Mouse (Mus musculus) neural tube, embryonic 11.5 days (tissue): ENCODE measurements at regions not wholly inside any gene's neighbourhood (a gene's known extent, or its start where the extent isn't known, plus 50 kb on each side); places are given as distances from the start of the nearest gene placed in this dataset.
A peak's percentile ranks its signal among the peaks of the same experiment; 100 is the strongest.

ENCODE experiments used
- ATAC-seq: fragments of 200-750 bp; cut with Nextera tagmentation; 2 replicates; pipeline ENCODE4 v1.8.0; 2017; ENCODE audit warnings: moderate number of reproducible peaks, mild to moderate bottlenecking, moderate TSS enrichment, moderate library complexity; ENCODE audit not compliant: insufficient read depth, low FRiP score, low TSS enrichment
- DNase-seq: peaks from one replicate; pipeline ENCODE4 v3.0.0-alpha.2; 2015; ENCODE audit warnings: low spot score
- H3K27ac ChIP-seq: fragments of 300-500 bp; sonication (generic); 2 replicates; pipeline ENCODE4 v1.5.1; 2014; ENCODE audit warnings: low read depth, mild to moderate bottlenecking, low read length
- H3K27me3 ChIP-seq: fragments of 300-500 bp; sonication (generic); 2 replicates; pipeline ENCODE4 v1.6.1; 2014; ENCODE audit warnings: mild to moderate bottlenecking, low read length, mixed read lengths; ENCODE audit not compliant: control insufficient read depth, insufficient read depth
- H3K36me3 ChIP-seq: fragments of 300-500 bp; sonication (generic); 2 replicates; pipeline ENCODE4 v1.6.1; 2014; ENCODE audit warnings: mild to moderate bottlenecking, low read length, moderate library complexity, mixed read lengths; ENCODE audit not compliant: control insufficient read depth, insufficient read depth
- H3K4me1 ChIP-seq: fragments of 300-500 bp; sonication (generic); 2 replicates; pipeline ENCODE4 v1.6.1; 2014; ENCODE audit warnings: low read length, mixed read lengths; ENCODE audit not compliant: control insufficient read depth, insufficient read depth
- H3K4me2 ChIP-seq: fragments of 300-500 bp; sonication (generic); 2 replicates; pipeline ENCODE4 v1.6.1; 2014; ENCODE audit warnings: low read depth, mild to moderate bottlenecking, moderate library complexity
- H3K4me3 ChIP-seq: fragments of 300-500 bp; sonication (generic); 2 replicates; pipeline ENCODE4 v1.5.1; 2014; ENCODE audit warnings: low read depth, low read length
- H3K9ac ChIP-seq: fragments of 300-500 bp; sonication (generic); 2 replicates; pipeline ENCODE4 v1.6.1; 2014; ENCODE audit warnings: mild to moderate bottlenecking, low read length
- H3K9me3 ChIP-seq: fragments of 300-500 bp; sonication (generic); 2 replicates; pipeline ENCODE4 v1.6.1; 2016; ENCODE audit warnings: low read length; ENCODE audit not compliant: control insufficient read depth
- WGBS: fragments of 180-500 bp; shearing (Covaris S2); extraction: QIAGEN DNeasy Blood & Tissue Kit; methylation state at CpG from one replicate; pipeline ENCODE4 v1.1.7; 2014; 5-methylcytosine and 5-hydroxymethylcytosine counted together

- ATAC-seq (no peak), DNase-seq (no peak)
- H3K4me2 ChIP-seq, result no peak overlapping the region
- WGBS, result 100% methylated on average over 2 of the region's 2 CpGs
- H3K9me3 ChIP-seq, result no peaks in the 10 kb centered on the region
- H3K36me3 ChIP-seq, result no peaks in the 10 kb centered on the region
- no peak overlapping the region for H3K4me3 ChIP-seq
- H3K4me1 ChIP-seq, result no peaks in the 10 kb centered on the region
- no peak overlapping the region for H3K27ac ChIP-seq
- no peak overlapping the region for H3K9ac ChIP-seq
- no peaks in the 10 kb centered on the region for H3K27me3 ChIP-seq
Measured at GRCm38 (mm10) chr7:117777921-117778320, 338.1 kb downstream of the Rps15a start.

GRCm38 (mm10) chr7:117771836-117772235 lies 344.2 kb downstream of the Rps15a start:
- Histone ChIP-seq H3K9me3 (no peaks in the 10 kb centered on the region), H3K27ac (no peak overlapping the region), H3K4me3 (no peak overlapping the region), H3K4me1 (no peaks in the 10 kb centered on the region), H3K9ac (no peak overlapping the region), H3K4me2 (no peak overlapping the region), H3K27me3 (no peaks in the 10 kb centered on the region), H3K36me3 (no peaks in the 10 kb centered on the region)
- no peak; the same call in 1 of the 2 replicates for ATAC-seq
- 34% methylated on average over 6 of the region's 6 CpGs for WGBS
- DNase-seq, result peak; percentile 38

GRCm38 (mm10) chr7:117759506-117759905 lies 356.5 kb downstream of the Rps15a start:
- ATAC-seq (no peak), DNase-seq (no peak)
- H3K4me3 ChIP-seq, result no peak overlapping the region
- H3K4me2 ChIP-seq, result no peak overlapping the region
- H3K9ac ChIP-seq, result no peak overlapping the region
- H3K9me3 ChIP-seq, result no peaks in the 10 kb centered on the region
- WGBS, result 41% methylated on average over 1 of the region's 1 CpGs
- H3K27me3 ChIP-seq, result no peaks in the 10 kb centered on the region
- no peaks in the 10 kb centered on the region for H3K36me3 ChIP-seq
- no peaks in the 10 kb centered on the region for H3K4me1 ChIP-seq
- H3K27ac ChIP-seq, result no peak overlapping the region

GRCm38 (mm10) chr7:117757033-117757432 lies 359.0 kb downstream of the Rps15a start:
- ATAC-seq (no peak), DNase-seq (no peak)
- Histone ChIP-seq H3K27me3 (no peaks in the 10 kb centered on the region), H3K4me3 (no peak overlapping the region), H3K9ac (no peak overlapping the region), H3K27ac (no peak overlapping the region), H3K4me2 (no peak overlapping the region), H3K4me1 (no peaks in the 10 kb centered on the region), H3K36me3 (no peaks in the 10 kb centered on the region), H3K9me3 (no peaks in the 10 kb centered on the region)
- 70% methylated on average over 4 of the region's 4 CpGs for WGBS

- H3K4me1 ChIP-seq, result no peaks in the 10 kb centered on the region
- H3K4me3 ChIP-seq, result no peak overlapping the region
- H3K27me3 ChIP-seq, result no peaks in the 10 kb centered on the region
- no peak for DNase-seq
- H3K27ac ChIP-seq, result no peak overlapping the region
- H3K9me3 ChIP-seq, result no peaks in the 10 kb centered on the region
- H3K4me2 ChIP-seq, result no peak overlapping the region
- 77% methylated on average over 5 of the region's 5 CpGs for WGBS
- no peaks in the 10 kb centered on the region for H3K36me3 ChIP-seq
- no peak for ATAC-seq
- H3K9ac ChIP-seq, result no peak overlapping the region
Measured at GRCm38 (mm10) chr7:117755830-117756229, 360.2 kb downstream of the Rps15a start.

- no peak overlapping the region for H3K4me3 ChIP-seq
- no peaks in the 10 kb centered on the region for H3K9me3 ChIP-seq
- ATAC-seq (no peak), DNase-seq (no peak)
- H3K9ac ChIP-seq, result no peak overlapping the region
- no peaks in the 10 kb centered on the region for H3K36me3 ChIP-seq
- no peaks in the 10 kb centered on the region for H3K27me3 ChIP-seq
- H3K4me2 ChIP-seq, result no peak overlapping the region
- H3K4me1 ChIP-seq, result no peaks in the 10 kb centered on the region
- WGBS, result 76% methylated on average over 5 of the region's 5 CpGs
- no peak overlapping the region for H3K27ac ChIP-seq
Measured at GRCm38 (mm10) chr7:117753296-117753695, 362.7 kb downstream of the Rps15a start.

GRCm38 (mm10) chr7:117752302-117753185 lies 363.4 kb downstream of the Rps15a start:
- no peak overlapping the region for H3K4me2 ChIP-seq
- H3K27me3 ChIP-seq, result no peaks in the 10 kb centered on the region
- no peaks in the 10 kb centered on the region for H3K4me1 ChIP-seq
- DNase-seq (no peak), ATAC-seq (no peak)
- H3K4me3 ChIP-seq, result no peak overlapping the region
- WGBS, result 68% methylated on average over 12 of the region's 12 CpGs
- no peaks in the 10 kb centered on the region for H3K36me3 ChIP-seq
- H3K27ac ChIP-seq, result no peak overlapping the region
- H3K9ac ChIP-seq, result no peak overlapping the region
- H3K9me3 ChIP-seq, result no peaks in the 10 kb centered on the region

GRCm38 (mm10) chr7:117747991-117748390 lies 367.2 kb downstream of the Xylt1 start:
- 79% methylated on average over 4 of the region's 4 CpGs for WGBS
- ATAC-seq, result no peak
- H3K27ac ChIP-seq, result no peak overlapping the region
- no peaks in the 10 kb centered on the region for H3K36me3 ChIP-seq
- H3K4me3 ChIP-seq, result no peak overlapping the region
- DNase-seq, result no peak
- no peak overlapping the region for H3K9ac ChIP-seq
- no peaks in the 10 kb centered on the region for H3K4me1 ChIP-seq
- H3K4me2 ChIP-seq, result no peak overlapping the region
- H3K9me3 ChIP-seq, result no peaks in the 10 kb centered on the region
- no peaks in the 10 kb centered on the region for H3K27me3 ChIP-seq

- ATAC-seq (no peak), DNase-seq (no peak)
- no peak overlapping the region for H3K9ac ChIP-seq
- H3K4me2 ChIP-seq, result no peak overlapping the region
- no peaks in the 10 kb centered on the region for H3K27me3 ChIP-seq
- no peak overlapping the region for H3K27ac ChIP-seq
- H3K4me3 ChIP-seq, result no peak overlapping the region
- H3K9me3 ChIP-seq, result no peaks in the 10 kb centered on the region
- no peaks in the 10 kb centered on the region for H3K4me1 ChIP-seq
- H3K36me3 ChIP-seq, result no peaks in the 10 kb centered on the region
- 92% methylated on average over 4 of the region's 4 CpGs for WGBS
Measured at GRCm38 (mm10) chr7:117746393-117746792, 365.6 kb downstream of the Xylt1 start.
